Mouse (Mus musculus) myocyte (in vitro differentiated cells): Measurements from ENCODE around the gene 4930426L09Rik. TPM values are rescaled to one million over a fixed set of nuclear protein-coding genes. Genes with fewer than 3 reads are reported as not detected.

ENCODE experiments used
- H3K27me3 ChIP-seq: one replicate; pipeline ENCODE4 v1.6.1; 2011; ENCODE audit not compliant: control insufficient read depth, insufficient read depth, insufficient read length
- H3K36me3 ChIP-seq: one replicate; pipeline ENCODE4 v1.6.1; 2011; ENCODE audit not compliant: control insufficient read depth, insufficient read depth
- H3K4me2 ChIP-seq: one replicate; pipeline ENCODE4 v1.6.1; 2011; ENCODE audit warnings: low read depth, control low read depth
- H3K4me3 ChIP-seq: one replicate; pipeline ENCODE4 v1.5.1; 2011; ENCODE audit warnings: mild to moderate bottlenecking, control low read depth, moderate library complexity
- H3K79me2 ChIP-seq: one replicate; pipeline ENCODE4 v1.6.1; 2011; ENCODE audit not compliant: control insufficient read depth, insufficient read depth
- H3ac ChIP-seq: one replicate; pipeline ENCODE4 v1.6.1; 2011; ENCODE audit not compliant: control insufficient read depth, insufficient read length
- CEBPB ChIP-seq: IDR thresholded peaks from 2 replicates; pipeline ENCODE4 v1.6.1; 2011; ENCODE audit warnings: mild to moderate bottlenecking, moderate library complexity; ENCODE audit not compliant: poor library complexity, insufficient read depth, severe bottlenecking
- E2F4 ChIP-seq: IDR thresholded peaks from one replicate; pipeline ENCODE4 v1.6.1; 2011; ENCODE audit warnings: mild to moderate bottlenecking, control low read depth, moderate library complexity; ENCODE audit not compliant: insufficient read depth
- MAX ChIP-seq: IDR thresholded peaks from one replicate; pipeline ENCODE4 v1.6.1; 2011; ENCODE audit warnings: low read depth, mild to moderate bottlenecking, control low read depth
- MYOD1 ChIP-seq, 3 experiments: IDR thresholded peaks; one replicate each; pipeline ENCODE4 v1.6.1; 2011; ENCODE audit warnings: control low read depth in 2 of 3, low read depth in 2 of 3, mild to moderate bottlenecking in 2 of 3, moderate library complexity in 1 of 3; ENCODE audit not compliant: insufficient read length in 2 of 3, control insufficient read depth in 1 of 3
- MYOG ChIP-seq, 3 experiments: IDR thresholded peaks; one replicate each; pipeline ENCODE4 v1.6.1; 2011; ENCODE audit warnings: control low read depth in 2 of 3, low read depth in 2 of 3, mild to moderate bottlenecking in 2 of 3; ENCODE audit not compliant: insufficient read length in 2 of 3, control insufficient read depth in 1 of 3, insufficient read depth in 1 of 3
- POLR2A ChIP-seq: IDR thresholded peaks from one replicate; pipeline ENCODE4 v1.6.1; 2011; ENCODE audit warnings: low read depth, mild to moderate bottlenecking, control low read depth, moderate library complexity; ENCODE audit not compliant: insufficient read length
- POLR2AphosphoS2 ChIP-seq: IDR thresholded peaks from one replicate; pipeline ENCODE4 v1.6.1; 2011; ENCODE audit warnings: low read depth, control low read depth; ENCODE audit not compliant: insufficient read length
- REST ChIP-seq: IDR thresholded peaks from one replicate; pipeline ENCODE4 v1.6.1; 2011; ENCODE audit warnings: mild to moderate bottlenecking, control low read depth, moderate library complexity; ENCODE audit not compliant: insufficient read depth, insufficient read length
- SRF ChIP-seq: IDR thresholded peaks from one replicate; pipeline ENCODE4 v1.6.1; 2011; ENCODE audit warnings: low read depth; ENCODE audit not compliant: control insufficient read depth, insufficient read length
- TCF12 ChIP-seq: IDR thresholded peaks from one replicate; pipeline ENCODE4 v1.6.1; 2011; ENCODE audit warnings: mild to moderate bottlenecking, control low read depth; ENCODE audit not compliant: poor library complexity, insufficient read depth, severe bottlenecking
- TCF3 ChIP-seq: IDR thresholded peaks from one replicate; pipeline ENCODE4 v1.6.1; 2011; ENCODE audit warnings: low read depth, control low read depth; ENCODE audit not compliant: insufficient read length
- USF1 ChIP-seq: IDR thresholded peaks from one replicate; pipeline ENCODE4 v1.6.1; 2011; ENCODE audit warnings: low read depth, mild to moderate bottlenecking, control low read depth, moderate library complexity
- polyA plus RNA-seq: library from polyadenylated mRNA; unstranded; fragments of >200 nt; fragmentation: generic; extraction: Trizol; gene quantifications from one replicate; pipeline ENCODE4 v1.2.1, GENCODE M21; 2012; ENCODE audit warnings: missing spikeins

The 4930426L09Rik gene
- polyA plus RNA-seq, 1 experiment = 0.35 TPM

DNA sequence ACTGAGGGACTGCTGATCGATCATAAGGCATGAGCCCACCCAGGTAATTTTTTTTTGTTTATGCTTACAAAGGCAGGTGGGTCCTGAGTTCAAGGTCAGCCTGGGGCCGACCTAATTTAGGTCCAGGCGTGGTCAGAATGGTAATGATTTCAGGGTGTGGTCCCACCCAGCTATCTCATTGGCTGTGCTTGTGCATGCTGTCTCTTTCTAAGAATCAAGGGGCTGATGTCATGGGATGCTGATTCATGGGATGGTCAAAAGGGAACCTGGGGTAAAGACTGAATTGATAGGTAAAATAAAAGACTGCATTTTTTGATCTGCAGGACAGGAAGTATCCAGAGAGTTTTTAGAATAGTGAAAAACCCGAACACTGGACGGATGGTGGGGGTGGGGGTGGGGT lies 31.6 kb upstream of the 4930426L09Rik start:
- Histone ChIP-seq H3ac (no peak overlapping the region), H3K4me2 (no peak overlapping the region)

DNA sequence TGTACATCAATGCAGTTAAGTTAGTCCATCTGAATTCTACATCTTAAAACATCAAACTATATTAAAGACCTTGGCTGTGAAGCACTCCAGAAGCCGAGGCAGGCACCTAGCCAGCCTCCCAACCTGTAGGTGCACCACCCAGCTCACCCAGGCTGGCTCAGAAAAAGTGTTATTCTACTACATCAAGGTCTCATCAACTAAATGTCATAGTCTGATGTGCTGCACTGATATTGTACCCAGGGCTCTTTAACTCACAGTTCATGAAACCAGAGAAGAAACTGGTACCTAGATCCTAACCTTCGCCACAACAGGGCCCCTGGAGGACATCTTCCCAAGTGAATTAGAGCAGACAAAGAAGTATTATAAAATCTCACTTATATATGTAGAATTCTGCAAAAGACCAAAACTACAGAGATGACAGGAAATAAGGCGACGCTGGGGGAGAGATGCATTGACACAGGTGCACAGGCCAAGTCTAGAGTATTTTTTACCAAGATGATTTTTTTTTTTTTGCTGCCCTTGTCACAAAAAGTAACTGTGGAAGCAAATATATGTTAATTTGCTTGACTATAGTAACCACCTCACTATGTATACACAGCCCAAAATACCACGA lies 30.6 kb upstream of the 4930426L09Rik start:
- Histone ChIP-seq H3ac (no peak overlapping the region), H3K4me3 (no peak overlapping the region), H3K36me3 (no peaks in the 10 kb centered on the region), H3K79me2 (peaks cover 21% of the 10 kb centered on the region), H3K4me2 (no peak overlapping the region), H3K27me3 (no peaks in the 10 kb centered on the region)
- TF ChIP-seq TCF3 (no peak), MAX (no peak), POLR2AphosphoS2 (no peak), CEBPB (no peak), MYOD1 (IDR thresholded peaks at IDR 0.05; ENCODE audit: control insufficient read depth in 1 of 3, insufficient read length in 2 of 3, low read depth in 2 of 3) (no peak), MYOG (IDR thresholded peaks at IDR 0.05; ENCODE audit: control insufficient read depth in 1 of 3, insufficient read depth in 1 of 3, insufficient read length in 2 of 3, low read depth in 2 of 3) (no peak), REST (no peak)

More for the DNA sequence above, 31.6 kb upstream of the 4930426L09Rik start:
- no peak for TF ChIP-seq MYOD1 (IDR thresholded peaks at IDR 0.05; ENCODE audit: control insufficient read depth in 1 of 3, insufficient read length in 2 of 3, low read depth in 2 of 3)
- TF ChIP-seq E2F4 = no peak
- H3K79me2 ChIP-seq = peaks cover 25% of the 10 kb centered on the region
- H3K27me3 ChIP-seq = no peaks in the 10 kb centered on the region
- H3K4me3 ChIP-seq = no peak overlapping the region
- no peaks in the 10 kb centered on the region for H3K36me3 ChIP-seq

- no peaks in the 10 kb centered on the region for H3K36me3 ChIP-seq
- TF ChIP-seq POLR2AphosphoS2 (no peak), USF1 (no peak), TCF12 (no peak), MYOD1 (IDR thresholded peaks at IDR 0.05; ENCODE audit: control insufficient read depth in 1 of 3, insufficient read length in 2 of 3, low read depth in 2 of 3) (no peak), TCF3 (no peak), REST (no peak), CEBPB (no peak)
- H3K4me2 ChIP-seq = no peak overlapping the region
- no peak overlapping the region for H3K4me3 ChIP-seq
- no peaks in the 10 kb centered on the region for H3K27me3 ChIP-seq
- no peak overlapping the region for H3ac ChIP-seq
- peaks cover 20% of the 10 kb centered on the region for H3K79me2 ChIP-seq
These were observed 29.0 kb upstream of the 4930426L09Rik start for GRCm38 (mm10) chr2:18969066-18969681.

GRCm38 (mm10) chr2:18970461-18970860 lies 27.7 kb upstream of the 4930426L09Rik start:
- TF ChIP-seq POLR2AphosphoS2 (no peak), SRF (no peak), REST (no peak), USF1 (no peak), CEBPB (no peak), MYOD1 (IDR thresholded peaks at IDR 0.05; ENCODE audit: control insufficient read depth in 1 of 3, insufficient read length in 2 of 3, low read depth in 2 of 3) (no peak), TCF3 (no peak)
- Histone ChIP-seq H3K36me3 (no peaks in the 10 kb centered on the region), H3K4me2 (no peak overlapping the region), H3K27me3 (no peaks in the 10 kb centered on the region), H3K79me2 (peaks cover 21% of the 10 kb centered on the region), H3K4me3 (no peak overlapping the region), H3ac (no peak overlapping the region)

GRCm38 (mm10) chr2:18971564-18971963 lies 26.6 kb upstream of the 4930426L09Rik start:
- TF ChIP-seq MYOD1 (IDR thresholded peaks at IDR 0.05; ENCODE audit: control insufficient read depth in 1 of 3, insufficient read length in 2 of 3, low read depth in 2 of 3) (no peak), SRF (no peak), E2F4 (no peak), MYOG (IDR thresholded peaks at IDR 0.05; ENCODE audit: control insufficient read depth in 1 of 3, insufficient read depth in 1 of 3, insufficient read length in 2 of 3, low read depth in 2 of 3) (no peak), POLR2A (no peak), POLR2AphosphoS2 (no peak), MAX (no peak), REST (no peak), USF1 (no peak), CEBPB (no peak), TCF12 (no peak), TCF3 (no peak)
- Histone ChIP-seq H3K4me2 (no peak overlapping the region), H3K27me3 (no peaks in the 10 kb centered on the region), H3K79me2 (peaks cover 16% of the 10 kb centered on the region), H3ac (no peak overlapping the region), H3K36me3 (no peaks in the 10 kb centered on the region), H3K4me3 (no peak overlapping the region)
